Comparison of ENCODE assay signal across 17 mouse cellular contexts in genomic region chr5:64125783-64126182, GRCm38 (mm10).
"Had no signal": no experiment of that assay in that cellular context is flagged by ENCODE, and none has a peak within 500 bp of the region (broad histone marks: within the 10 kb centered on the region; RNA-seq: fewer than 3 reads in every experiment).

No protein-coding gene starts in this region.

- H3K4me3 ChIP-seq: lung, embryonic 15.5 days; megakaryocyte, embryonic 14.5 days; midbrain, embryonic 13.5 days; midbrain, embryonic 15.5 days; neural tube, embryonic 12.5 days; stomach, embryonic 15.5 days had no signal

- ATAC-seq: lung, postnatal 0 days; midbrain, embryonic 13.5 days; midbrain, embryonic 15.5 days had no signal

- H3K9ac ChIP-seq: lung, embryonic 15.5 days; midbrain, embryonic 13.5 days; midbrain, embryonic 15.5 days; neural tube, embryonic 12.5 days; stomach, embryonic 15.5 days had no signal

- H3K27ac ChIP-seq: lung, embryonic 15.5 days; macrophage; midbrain, embryonic 13.5 days; midbrain, embryonic 15.5 days; neural tube, embryonic 12.5 days; stomach, embryonic 15.5 days; stomach, postnatal 0 days had no signal

- DNase-seq: lung, adult 2 months; lung, postnatal 14 days; lung, postnatal 36 days; right cerebral cortex, postnatal 14 days; thymus, adult 2 months; thymus, postnatal 25 days; thymus, postnatal 4 days had no signal

- H3K27me3 ChIP-seq: lung, embryonic 15.5 days; megakaryocyte, embryonic 14.5 days; midbrain, embryonic 13.5 days; midbrain, embryonic 15.5 days; neural tube, embryonic 12.5 days; stomach, embryonic 15.5 days had no signal

- H3K4me2 ChIP-seq: lung, embryonic 15.5 days; midbrain, embryonic 11.5 days; midbrain, embryonic 13.5 days; midbrain, embryonic 15.5 days; neural tube, embryonic 12.5 days; stomach, embryonic 15.5 days had no signal

- H3K9me3 ChIP-seq: lung, embryonic 15.5 days; megakaryocyte, embryonic 14.5 days; midbrain, embryonic 13.5 days; midbrain, embryonic 15.5 days; neural tube, embryonic 12.5 days; stomach, embryonic 15.5 days had no signal

- H3K4me1 ChIP-seq: lung, embryonic 15.5 days; megakaryocyte, embryonic 14.5 days; midbrain, embryonic 13.5 days; midbrain, embryonic 15.5 days; neural tube, embryonic 12.5 days; stomach, embryonic 15.5 days had no signal

- H3K36me3 ChIP-seq: midbrain, embryonic 15.5 days had no signal
